Mouse (Mus musculus) heart, embryonic 16.5 days (tissue): ENCODE results near the gene Atp6v1g2. TPM values are rescaled to one million over a fixed set of nuclear protein-coding genes. Genes with fewer than 3 reads are reported as not detected.
"Not testable (repeated sequence)": the region's sequence is repeated elsewhere in the genome, so short reads cannot be mapped to it uniquely, and the experiment has no call there.

ENCODE experiments used
- ATAC-seq: fragments of 200-750 bp; cut with Nextera tagmentation; replicated peaks from 2 replicates; pipeline ENCODE4 v1.8.0; 2017; ENCODE audit warnings: moderate number of reproducible peaks; ENCODE audit not compliant: insufficient read depth, low FRiP score; ENCODE audit errors: extremely low read depth
- H3K27ac ChIP-seq: fragments of 300-500 bp; sonication (generic); 2 replicates; pipeline ENCODE4 v1.5.1; 2014; ENCODE audit warnings: mild to moderate bottlenecking, low read length, control low read depth, moderate library complexity
- H3K27me3 ChIP-seq: fragments of 300-500 bp; sonication (generic); 2 replicates; pipeline ENCODE4 v1.6.1; 2014; ENCODE audit warnings: low read length, mixed read lengths; ENCODE audit not compliant: control insufficient read depth, insufficient read depth
- H3K36me3 ChIP-seq: fragments of 300-500 bp; sonication (generic); 2 replicates; pipeline ENCODE4 v1.6.1; 2014; ENCODE audit not compliant: control insufficient read depth, insufficient read depth
- H3K4me1 ChIP-seq: fragments of 300-500 bp; sonication (generic); 2 replicates; pipeline ENCODE4 v1.6.1; 2014; ENCODE audit warnings: low read length, mixed read lengths; ENCODE audit not compliant: control insufficient read depth, insufficient read depth
- H3K4me2 ChIP-seq: fragments of 300-500 bp; sonication (generic); 2 replicates; pipeline ENCODE4 v1.6.1; 2014; ENCODE audit warnings: low read depth, mild to moderate bottlenecking, control low read depth, low read length
- H3K4me3 ChIP-seq: fragments of 300-500 bp; sonication (generic); 2 replicates; pipeline ENCODE4 v1.5.1; 2014; ENCODE audit warnings: mild to moderate bottlenecking, control low read depth, low read length
- H3K9ac ChIP-seq: fragments of 300-500 bp; sonication (generic); 2 replicates; pipeline ENCODE4 v1.6.1; 2014; ENCODE audit warnings: low read length, control low read depth
- H3K9me3 ChIP-seq: fragments of 300-500 bp; sonication (generic); replicated peaks from 2 replicates; pipeline ENCODE4 v1.6.1; 2016; ENCODE audit warnings: low read length; ENCODE audit not compliant: control insufficient read depth
- WGBS: fragments of 180-500 bp; shearing (Covaris S2); extraction: QIAGEN DNeasy Blood & Tissue Kit; methylation state at CpG from one replicate; pipeline ENCODE4 v1.1.7; 2014; 5-methylcytosine and 5-hydroxymethylcytosine counted together
- polyA plus RNA-seq: library from polyadenylated mRNA; unstranded; fragments of >200 nt; fragmentation: Nextera tagmentation; extraction: Ambion mirVana; gene quantifications from 2 replicates; pipeline ENCODE4 v1.2.1, GENCODE M21; 2015

The Atp6v1g2 gene
- polyA plus RNA-seq, 1 experiment from 2014 or later = 10.1 TPM

GRCm38 (mm10) chr17:35231022-35231421, 2.4 kb upstream of the Atp6v1g2 start:
- H3K9ac ChIP-seq = no peak overlapping the region
- ATAC-seq = no peak
- H3K27ac ChIP-seq = no peak overlapping the region
- H3K4me1 ChIP-seq = peaks cover 28% of the 10 kb centered on the region
- peaks cover 21% of the 10 kb centered on the region for H3K36me3 ChIP-seq
- H3K4me2 ChIP-seq = no peak overlapping the region
- H3K9me3 ChIP-seq = no peaks in the 10 kb centered on the region
- no peak overlapping the region for H3K4me3 ChIP-seq
- WGBS = 89% methylated on average over 10 of the region's 10 CpGs
- H3K27me3 ChIP-seq = no peaks in the 10 kb centered on the region

GRCm38 (mm10) chr17:35232043-35232442, 1.4 kb upstream of the Atp6v1g2 start:
- H3K9ac ChIP-seq = no peak overlapping the region
- 13% methylated on average over 12 of the region's 12 CpGs for WGBS
- H3K4me3 ChIP-seq = no peak overlapping the region
- H3K27ac ChIP-seq = no peak overlapping the region
- peaks cover 32% of the 10 kb centered on the region for H3K4me1 ChIP-seq
- H3K4me2 ChIP-seq = peak overlapping the region; percentile 8; the same call in 1 of the 2 replicates
- no peak for ATAC-seq
- no peaks in the 10 kb centered on the region for H3K27me3 ChIP-seq
- H3K36me3 ChIP-seq = peaks cover 21% of the 10 kb centered on the region
- no peaks in the 10 kb centered on the region for H3K9me3 ChIP-seq

GRCm38 (mm10) chr17:35232659-35233058, 801 bp upstream of the Atp6v1g2 start:
- peak overlapping the region; percentile 94 for H3K27ac ChIP-seq
- H3K27me3 ChIP-seq = no peaks in the 10 kb centered on the region
- peaks cover 21% of the 10 kb centered on the region for H3K36me3 ChIP-seq
- H3K9me3 ChIP-seq = no peaks in the 10 kb centered on the region
- 74% methylated on average over 5 of the region's 5 CpGs for WGBS
- H3K4me1 ChIP-seq = peaks cover 32% of the 10 kb centered on the region
- no peak overlapping the region for H3K4me3 ChIP-seq
- peak overlapping the region; percentile 89 for H3K4me2 ChIP-seq
- peak overlapping the region; percentile 50 for H3K9ac ChIP-seq
- ATAC-seq = no peak

GRCm38 (mm10) chr17:35234090-35234489, 630 bp downstream of the Atp6v1g2 start:
- 74% methylated on average over 7 of the region's 7 CpGs for WGBS
- H3K9me3 ChIP-seq, ATAC-seq, H3K27me3 ChIP-seq: not testable (repeated sequence)
- Histone ChIP-seq H3K36me3 (peaks cover 15% of the 10 kb centered on the region), H3K9ac (peak overlapping the region; percentile 6; the same call in 1 of the 2 replicates), H3K4me1 (peaks cover 32% of the 10 kb centered on the region), H3K27ac (peak overlapping the region; percentile 94), H3K4me3 (peak overlapping the region; percentile 23), H3K4me2 (peak overlapping the region; percentile 89)

GRCm38 (mm10) chr17:35234903-35235302, 1.4 kb downstream of the Atp6v1g2 start:
- no peak; the same call in 1 of the 2 replicates for ATAC-seq
- 3% methylated on average over 31 of the region's 31 CpGs for WGBS

GRCm38 (mm10) chr17:35235614-35236389, 2.3 kb downstream of the Atp6v1g2 start, which contains the start of gene Nfkbil1:
Gene Nfkbil1, minus strand, starts transcription at chr17:35235792.
- ATAC-seq = peak; percentile 85
- under 1% methylated on average over 35 of the region's 35 CpGs for WGBS

More at GRCm38 (mm10) chr17:35234903-35235302, 1.4 kb downstream of the Atp6v1g2 start:
- Histone ChIP-seq H3K4me3 (peak overlapping the region; percentile 75), H3K4me2 (peak overlapping the region; percentile 89), H3K9me3 (no peaks in the 10 kb centered on the region), H3K27me3 (no peaks in the 10 kb centered on the region), H3K9ac (peak overlapping the region; percentile 94), H3K4me1 (peaks cover 32% of the 10 kb centered on the region), H3K27ac (peak overlapping the region; percentile 94), H3K36me3 (peaks cover 8% of the 10 kb centered on the region)

GRCm38 (mm10) chr17:35236390-35236746, 2.9 kb downstream of the Atp6v1g2 start:
- WGBS = 1% methylated on average over 18 of the region's 18 CpGs
- Histone ChIP-seq H3K4me3 (peak overlapping the region; percentile 75), H3K4me2 (peak overlapping the region; percentile 89), H3K36me3 (no peaks in the 10 kb centered on the region), H3K9me3 (no peaks in the 10 kb centered on the region), H3K9ac (peak overlapping the region; percentile 94), H3K4me1 (peaks cover 39% of the 10 kb centered on the region), H3K27me3 (no peaks in the 10 kb centered on the region), H3K27ac (peak overlapping the region; percentile 94)
- peak; percentile 56 for ATAC-seq

More at GRCm38 (mm10) chr17:35235614-35236389, 2.3 kb downstream of the Atp6v1g2 start, which contains the start of gene Nfkbil1:
- Histone ChIP-seq H3K27ac (peak within 1 kb of the TSS; percentile 94), H3K4me2 (peak within 1 kb of the TSS; percentile 89), H3K4me1 (peaks cover 38% of the 10 kb centered on the region), H3K4me3 (peak within 1 kb of the TSS; percentile 75), H3K9me3 (no peaks in the 10 kb centered on the region), H3K27me3 (no peaks in the 10 kb centered on the region), H3K9ac (peak within 1 kb of the TSS; percentile 94), H3K36me3 (peaks cover 3% of the 10 kb centered on the region)

- Histone ChIP-seq H3K9ac (no peak overlapping the region), H3K36me3 (no peaks in the 10 kb centered on the region), H3K9me3 (no peaks in the 10 kb centered on the region), H3K27me3 (no peaks in the 10 kb centered on the region), H3K4me1 (peaks cover 36% of the 10 kb centered on the region), H3K4me2 (no peak overlapping the region), H3K4me3 (no peak overlapping the region), H3K27ac (no peak overlapping the region)
- 75% methylated on average over 9 of the region's 9 CpGs for WGBS
- ATAC-seq = no peak
These were observed 3.5 kb downstream of the Atp6v1g2 start for GRCm38 (mm10) chr17:35236996-35237395.

- H3K9ac ChIP-seq = no peak overlapping the region
- 85% methylated on average over 12 of the region's 12 CpGs for WGBS
These were observed 4.0 kb downstream of the Atp6v1g2 start for GRCm38 (mm10) chr17:35237504-35237903.

More at GRCm38 (mm10) chr17:35237504-35237903, 4.0 kb downstream of the Atp6v1g2 start:
- H3K27ac ChIP-seq = no peak overlapping the region
- H3K4me2 ChIP-seq = no peak overlapping the region
- no peaks in the 10 kb centered on the region for H3K36me3 ChIP-seq
- peaks cover 32% of the 10 kb centered on the region for H3K4me1 ChIP-seq
- no peaks in the 10 kb centered on the region for H3K9me3 ChIP-seq
- no peak overlapping the region for H3K4me3 ChIP-seq
- no peaks in the 10 kb centered on the region for H3K27me3 ChIP-seq
- no peak for ATAC-seq
